Mouse (Mus musculus): Measurements from ENCODE around the gene Rasl12.

DNA sequence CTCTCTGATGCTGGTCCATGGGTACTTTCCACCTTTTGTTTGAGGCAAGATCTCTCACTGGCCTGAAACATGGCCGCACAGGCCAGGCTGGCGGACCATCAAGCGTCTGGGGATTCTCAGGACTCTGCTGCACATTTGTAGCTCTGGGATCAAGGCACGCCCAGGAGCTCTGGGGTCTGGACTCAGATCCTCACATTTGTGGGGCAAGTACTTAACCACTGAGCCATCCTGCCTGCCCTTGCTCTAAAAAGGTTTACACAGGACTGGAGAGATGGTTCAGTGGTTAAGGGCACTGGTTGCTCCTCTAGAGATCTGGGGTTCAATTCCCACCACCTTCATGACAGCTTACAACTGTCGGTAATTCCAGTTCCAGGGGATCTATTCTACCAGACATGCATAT, 32.6 kb downstream of the Rasl12 start:
- no peak for TF ChIP-seq CTCF (IDR thresholded peaks at IDR 0.05; ENCODE audit: control insufficient read depth, insufficient read depth, insufficient replicate concordance, low read depth, low read length)
- TF ChIP-seq POLR2A (IDR thresholded peaks at IDR 0.05; ENCODE audit: control insufficient read depth, low read depth, low read length): no peak

Data from testis, adult 2 months (tissue).